Mouse (Mus musculus): Measurements from ENCODE around the gene Tedc1. TPM values are rescaled to one million over a fixed set of nuclear protein-coding genes. Genes with fewer than 3 reads are reported as not detected.

Gene Tedc1
- total RNA-seq, 2 experiments from 2014 or later = 0.82 to 1.5 TPM

DNA sequence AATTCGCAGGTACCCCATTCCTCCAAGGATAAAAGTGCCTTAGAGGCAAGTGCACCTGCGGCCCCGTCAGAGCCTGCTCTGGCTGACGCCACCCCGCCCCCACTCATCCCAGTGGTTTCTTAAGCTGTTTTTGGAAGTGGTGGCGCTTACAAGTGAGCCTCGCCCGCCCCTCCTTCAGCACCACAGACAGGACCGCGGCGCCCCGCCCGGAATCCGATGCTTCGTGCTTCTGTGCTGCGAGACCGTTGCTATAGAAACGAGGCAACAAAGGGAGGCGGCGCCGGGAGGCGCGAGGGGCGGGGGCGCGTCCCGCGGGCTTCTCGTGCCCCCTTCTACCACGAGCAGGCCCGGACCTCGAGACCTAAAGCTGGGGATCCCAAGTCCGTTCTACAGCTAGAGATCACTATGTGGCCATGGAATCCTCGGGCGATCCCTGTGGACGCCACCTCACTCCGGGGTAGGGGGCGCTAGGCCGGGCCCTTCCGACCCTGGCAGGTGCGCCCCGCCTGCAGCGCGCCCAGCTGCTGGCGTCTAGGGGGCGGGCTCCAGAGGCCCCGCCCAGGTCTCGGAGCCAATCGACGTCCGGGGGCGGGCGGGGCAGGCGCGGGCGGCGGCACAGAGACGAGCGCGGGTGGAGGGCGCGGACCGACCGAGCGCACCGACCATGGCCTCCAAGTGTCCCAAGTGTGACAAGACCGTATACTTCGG is 16.2 kb upstream of the Tedc1 start, which contains the start of gene Crip2:
Gene Crip2, plus strand, starts transcription at position 329 of the 708 bp plus-strand sequence.
- peak; percentile 89 to 91 for DNase-seq

GRCm38 (mm10) chr12:113140616-113141411 is 15.4 kb upstream of the Tedc1 start:
- DNase-seq = peak in 1 of 2 experiments; percentile 40

GRCm38 (mm10) chr12:113141531-113141973 is 14.7 kb upstream of the Tedc1 start:
- peak; percentile 58 to 64 for DNase-seq

DNA sequence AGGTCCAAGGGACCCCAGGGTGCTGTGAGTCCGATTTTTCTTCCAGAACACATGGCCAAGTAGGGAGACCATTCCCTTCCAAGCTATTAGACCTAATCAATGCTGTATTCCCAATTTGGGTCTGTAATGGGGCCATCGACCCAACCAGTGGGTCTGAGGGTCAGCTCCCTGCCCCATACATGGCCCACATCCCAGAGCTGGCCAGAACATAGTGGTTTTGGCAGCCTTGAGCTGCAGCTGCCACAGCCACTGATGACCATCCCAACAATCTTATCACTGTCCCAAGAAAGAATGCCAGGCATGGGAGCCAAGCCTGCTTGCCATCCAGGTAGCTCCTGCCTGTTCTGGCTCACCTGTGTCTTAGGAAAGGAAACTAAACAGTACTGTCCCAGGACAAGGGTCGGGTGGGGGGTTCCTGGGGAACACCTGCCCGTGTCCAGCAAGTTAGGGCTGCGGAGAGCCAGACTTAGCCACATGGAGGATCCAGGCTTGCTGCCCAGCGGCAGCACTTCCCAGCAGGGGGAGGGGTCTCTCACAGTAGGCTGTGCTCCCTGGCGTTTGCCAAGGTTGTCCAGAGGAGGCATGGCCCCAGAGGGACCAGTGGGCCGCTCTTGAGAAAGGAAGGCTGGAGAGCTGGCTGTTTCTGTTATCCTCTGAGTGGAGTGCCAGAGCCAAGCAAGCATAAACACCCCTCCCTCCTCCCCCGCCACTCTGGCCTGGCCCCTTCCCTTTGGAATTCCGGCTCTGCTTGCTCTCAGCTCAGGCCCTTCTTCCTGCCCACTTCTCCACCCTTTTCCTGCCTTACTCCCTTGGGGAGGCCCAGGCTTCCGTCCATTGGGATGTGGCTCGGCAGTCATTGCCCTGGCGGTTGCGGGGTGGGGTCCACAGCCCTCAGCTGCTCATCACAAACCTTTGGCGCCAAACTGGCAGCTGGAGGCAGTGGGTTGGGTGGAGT is 13.9 kb upstream of the Tedc1 start:
- DNase-seq = peak in 1 of 2 experiments; percentile 72

GRCm38 (mm10) chr12:113143164-113143563 is 13.1 kb upstream of the Tedc1 start:
- no peak for DNase-seq

- no peak for DNase-seq
These were observed 12.0 kb upstream of the Tedc1 start for GRCm38 (mm10) chr12:113144001-113144756.

- DNase-seq = no peak
These were observed 11.3 kb upstream of the Tedc1 start for GRCm38 (mm10) chr12:113144886-113145285.

DNA sequence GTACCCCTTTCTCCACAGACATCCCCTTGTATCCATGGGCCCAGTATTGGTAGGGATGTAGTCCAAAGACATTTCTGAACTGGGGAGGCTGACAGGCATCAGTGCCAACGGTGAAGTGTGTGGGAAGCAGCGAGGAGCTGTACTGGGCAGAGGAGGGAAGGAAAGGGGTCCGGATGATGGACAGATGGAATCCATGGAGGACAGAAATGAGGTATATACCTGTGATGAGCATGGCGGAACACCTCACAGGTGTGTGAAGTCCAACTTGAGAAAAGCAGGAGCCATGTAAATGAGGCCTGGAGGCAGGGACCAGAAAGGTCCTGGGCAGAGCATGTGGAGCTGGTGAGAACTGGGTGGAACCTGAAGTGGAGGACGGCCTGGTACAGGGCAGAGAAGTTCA is 10.6 kb upstream of the Tedc1 start:
- no peak for DNase-seq

- DNase-seq = peak; percentile 85 to 86
These were observed 9.8 kb upstream of the Tedc1 start, which contains the start of gene Crip1 for GRCm38 (mm10) chr12:113146112-113147057. TSS of gene Crip1 (plus strand) at chr12:113146316.

DNA sequence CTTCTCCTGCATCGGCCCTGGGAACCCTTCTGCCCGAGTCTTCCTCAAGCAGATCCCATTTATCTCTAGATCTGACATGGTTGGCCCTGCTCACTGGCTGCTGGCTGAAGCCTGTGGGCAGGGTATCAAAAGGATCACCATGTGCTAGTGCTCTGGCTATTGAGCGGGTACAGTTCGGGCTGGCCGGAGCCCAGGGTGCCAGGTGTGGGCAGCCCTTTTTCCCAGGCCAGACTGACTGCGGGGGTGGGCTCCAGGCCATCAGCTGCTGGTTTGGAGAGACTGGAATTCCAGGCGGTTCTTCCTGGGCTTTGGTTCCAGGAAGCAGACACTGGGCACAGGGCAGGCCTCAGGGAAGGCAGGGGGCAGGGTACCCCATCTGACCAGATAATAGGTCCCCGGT is 8.7 kb upstream of the Tedc1 start:
- DNase-seq = no peak

- DNase-seq = no peak
These were observed 7.7 kb upstream of the Tedc1 start for GRCm38 (mm10) chr12:113148381-113149035.

GRCm38 (mm10) chr12:113149341-113149740 is 6.9 kb upstream of the Tedc1 start:
- DNase-seq = no peak

- DNase-seq = no peak
These were observed 6.3 kb upstream of the Tedc1 start for GRCm38 (mm10) chr12:113149896-113150295.

DNA sequence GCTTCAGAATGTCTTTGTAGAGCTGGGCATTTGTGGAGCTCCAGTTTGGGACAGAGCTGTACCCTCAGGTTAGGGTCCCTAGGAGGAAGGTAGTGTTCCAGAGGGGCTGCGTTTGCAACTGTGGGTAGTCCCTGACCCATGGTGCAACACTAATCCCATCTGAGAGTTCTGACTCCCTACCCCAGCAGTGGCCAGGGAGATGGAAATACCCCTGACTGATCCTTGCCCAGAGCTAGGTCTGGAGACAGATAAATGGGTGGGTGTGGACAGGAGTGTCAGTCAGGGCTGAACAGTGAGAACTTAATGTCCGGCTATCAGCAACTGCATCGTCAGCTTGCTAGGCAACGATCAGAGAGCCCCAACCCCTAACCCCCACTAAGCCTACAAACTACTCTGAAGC is 5.6 kb upstream of the Tedc1 start:
- DNase-seq = no peak

GRCm38 (mm10) chr12:113151046-113151445 is 5.2 kb upstream of the Tedc1 start:
- DNase-seq = no peak

- DNase-seq = no peak
These were observed 4.5 kb upstream of the Tedc1 start for GRCm38 (mm10) chr12:113151661-113152271.

DNA sequence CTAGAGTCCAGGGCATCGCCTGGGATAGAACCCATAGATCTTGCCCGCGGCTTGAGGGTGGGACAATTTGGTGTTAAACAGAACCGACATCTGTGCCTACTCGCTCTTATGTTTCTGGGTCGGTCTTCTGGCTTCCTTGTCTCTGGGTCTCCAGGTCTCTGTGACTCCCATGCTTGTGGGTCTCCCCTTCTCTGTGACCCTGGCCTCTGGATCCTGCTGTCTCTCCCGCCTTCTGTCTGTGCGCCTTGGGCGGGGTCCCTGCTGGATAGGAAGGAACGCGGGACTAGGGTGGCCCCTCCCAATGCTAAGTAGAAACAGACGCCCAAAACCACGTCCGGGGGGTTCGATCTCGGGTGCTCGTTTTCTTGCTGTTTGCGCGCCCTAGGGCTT is 4.0 kb upstream of the Tedc1 start:
- DNase-seq = no peak

GRCm38 (mm10) chr12:113152991-113153525 is 3.2 kb upstream of the Tedc1 start:
- DNase-seq = no peak

DNA sequence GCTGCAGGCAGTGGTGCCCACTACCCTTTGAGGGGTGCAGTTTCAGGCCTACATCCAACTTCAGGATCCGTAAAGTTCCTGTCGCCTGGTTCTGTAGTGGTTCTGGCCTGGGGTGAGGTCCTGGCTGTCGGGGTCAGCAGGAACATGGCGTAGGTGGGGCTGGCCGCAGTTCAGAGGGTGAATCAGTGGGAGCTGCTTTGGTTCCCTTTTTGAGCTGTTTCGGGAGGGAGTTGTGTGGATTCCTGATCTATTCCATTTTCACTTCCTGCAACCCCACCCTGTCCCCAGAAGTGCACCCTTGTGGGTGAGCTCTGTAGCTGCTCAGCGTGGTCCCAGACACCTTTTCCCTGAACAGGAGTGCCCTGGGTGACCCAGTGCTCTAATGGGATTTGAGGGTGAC is 2.2 kb upstream of the Tedc1 start:
- DNase-seq = no peak
